Mouse (Mus musculus): ENCODE measurements around the gene Ubl3. TPM values are rescaled to one million over a fixed set of nuclear protein-coding genes. Genes with fewer than 3 reads are reported as not detected.

Ubl3 gene
- total RNA-seq (2014; fragmentation: Nextera tagmentation) (31.0 and 34.4 TPM in 2 replicates), total RNA-seq (2017) (36.4 and 38.7 TPM in 2 replicates), polyA plus RNA-seq (2012) (20.9 and 23.5 TPM in 2 replicates)

DNA sequence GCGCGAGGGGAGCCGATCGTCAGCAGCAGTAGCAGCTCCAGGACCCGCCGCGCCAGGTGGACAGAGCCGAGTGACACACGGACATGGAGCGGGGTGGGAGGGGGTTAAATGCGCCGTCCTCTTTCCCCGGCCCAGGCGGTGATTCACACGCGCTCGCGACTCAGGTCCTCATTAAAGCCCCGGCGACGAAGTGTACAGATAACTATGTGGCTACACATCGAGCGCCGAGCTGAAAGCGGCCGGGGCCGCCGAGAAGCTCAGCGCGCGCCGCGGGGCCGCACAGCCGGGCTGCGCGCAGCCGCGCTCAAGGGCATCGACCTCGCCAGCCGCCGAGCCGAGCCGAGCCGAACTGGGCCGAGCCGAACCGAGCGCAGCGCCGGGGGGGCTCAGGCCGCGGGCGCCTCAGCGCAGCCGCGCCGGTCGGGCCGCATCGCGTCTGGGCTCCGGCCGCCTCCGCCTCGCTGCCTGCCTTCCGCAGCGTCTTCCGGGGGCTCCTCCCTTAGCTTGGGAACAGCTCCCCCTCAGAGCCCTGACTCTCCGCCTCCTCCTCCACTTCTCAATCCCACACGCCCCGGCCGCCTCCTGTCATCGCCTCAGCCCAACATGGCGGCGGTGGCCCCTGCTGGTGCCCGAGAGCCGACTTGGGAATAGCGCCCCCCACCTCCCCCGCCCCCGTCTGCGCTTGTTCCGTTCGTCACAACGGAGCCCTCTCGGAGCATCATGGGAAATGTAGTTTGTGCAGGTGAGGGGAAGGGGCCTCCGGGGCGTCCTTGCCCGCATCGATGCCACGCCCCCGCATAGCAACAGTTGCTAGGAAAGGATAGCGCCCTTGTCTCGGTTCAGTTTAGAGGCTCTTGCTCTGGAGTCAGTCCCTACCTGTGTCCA lies at the start of gene Ubl3:
Ubl3 (minus strand) TSS at position 603 of the 885 bp plus-strand sequence.
- peak; percentile 78 for ATAC-seq (ENCODE audit: extremely low read depth, insufficient number of reproducible peaks, low FRiP score, poor library complexity, severe bottlenecking)
- peak within 1 kb of the TSS; percentile 83 for H3K4me3 ChIP-seq (ENCODE audit: low read depth, low read length)
- H3K4me1 ChIP-seq (ENCODE audit: insufficient read depth, low read depth, low read length), result peaks cover 44% of the 10 kb centered on the region
- H3K9me3 ChIP-seq (replicated peaks), result no peaks in the 10 kb centered on the region
- no peaks in the 10 kb centered on the region for H3K36me3 ChIP-seq (replicated peaks)
- TF ChIP-seq CTCF (IDR thresholded peaks at IDR 0.05; ENCODE audit: low read depth, low read length), result no peak
- no peak for TF ChIP-seq GATA1 (IDR thresholded peaks at IDR 0.05; ENCODE audit: borderline replicate concordance, low read length)
- TF ChIP-seq TAL1 (conservative IDR thresholded peaks at IDR 0.05; ENCODE audit: low read depth, low read length), result no peak
- DNase-seq (ENCODE audit: low spot score), result peak; percentile 91
- no peaks in the 10 kb centered on the region for H3K27me3 ChIP-seq (ENCODE audit: insufficient read depth, low read length)

DNA sequence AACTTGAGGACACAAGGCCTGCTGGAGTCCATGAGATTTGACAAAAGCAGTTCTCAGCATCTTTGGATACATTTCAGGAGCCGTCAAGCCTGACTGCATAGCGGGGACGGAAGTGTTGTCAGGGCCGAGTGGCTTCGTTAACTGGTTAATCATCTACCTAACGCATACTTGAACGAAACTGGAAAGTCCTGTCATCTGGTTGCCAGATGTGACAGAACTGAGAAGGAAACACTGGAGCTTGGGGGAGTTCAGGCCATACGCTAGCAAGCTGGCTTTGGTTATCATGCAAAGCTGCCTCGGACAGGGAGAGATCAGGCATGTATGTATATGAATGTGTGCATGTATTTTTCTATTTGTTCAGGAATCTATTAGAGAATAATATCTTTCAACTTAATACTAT lies 45.8 kb upstream of the Ubl3 start:
- H3K36me3 ChIP-seq (replicated peaks), result no peaks in the 10 kb centered on the region
- ATAC-seq (ENCODE audit: extremely low read depth, insufficient number of reproducible peaks, low FRiP score, poor library complexity, severe bottlenecking) (no peak), DNase-seq (ENCODE audit: low spot score) (no peak)
- TF ChIP-seq TAL1 (conservative IDR thresholded peaks at IDR 0.05; ENCODE audit: low read depth, low read length), result no peak
- H3K9me3 ChIP-seq (replicated peaks), result peaks cover 17% of the 10 kb centered on the region
- no peaks in the 10 kb centered on the region for H3K4me1 ChIP-seq (ENCODE audit: insufficient read depth, low read depth, low read length)
- H3K27me3 ChIP-seq (ENCODE audit: insufficient read depth, low read length), result no peaks in the 10 kb centered on the region
- no peak overlapping the region for H3K4me3 ChIP-seq (ENCODE audit: low read depth, low read length)

DNA sequence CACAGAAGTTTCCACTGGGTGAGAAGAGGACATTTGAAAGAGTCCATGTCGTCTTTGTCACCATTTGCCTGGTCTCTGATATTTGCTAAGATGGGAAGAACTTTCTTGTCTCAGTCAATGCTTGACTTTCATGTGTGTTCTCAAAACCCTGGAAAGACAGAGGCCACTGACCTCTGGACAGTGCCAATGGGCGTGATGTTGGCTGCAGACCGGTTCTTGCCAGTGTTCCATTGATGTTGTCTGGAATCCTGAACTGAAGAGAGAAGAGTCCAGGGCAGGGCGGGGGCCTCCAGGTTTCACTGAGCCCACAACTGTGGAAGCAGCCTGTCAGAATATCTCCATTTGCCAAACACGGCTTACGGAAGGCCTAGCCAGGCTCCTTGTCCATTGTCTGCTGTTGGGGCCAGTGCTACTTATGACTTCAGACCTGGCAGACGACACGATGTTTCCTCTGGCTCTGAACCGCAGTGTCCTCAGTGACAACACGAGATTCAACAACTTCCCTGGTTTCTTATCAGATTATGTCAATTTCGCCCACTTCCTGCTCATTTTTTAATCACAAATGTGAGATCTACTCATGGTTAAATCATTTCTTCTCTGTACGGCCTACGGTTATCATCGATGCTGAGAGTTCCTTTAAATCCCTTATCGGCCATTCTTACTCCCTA lies 43.6 kb upstream of the Ubl3 start:
- Histone ChIP-seq H3K27me3 (ENCODE audit: insufficient read depth, low read length) (no peaks in the 10 kb centered on the region), H3K4me1 (ENCODE audit: insufficient read depth, low read depth, low read length) (no peaks in the 10 kb centered on the region), H3K4me3 (ENCODE audit: low read depth, low read length) (no peak overlapping the region), H3K9me3 (replicated peaks) (peaks cover 21% of the 10 kb centered on the region), H3K36me3 (replicated peaks) (no peaks in the 10 kb centered on the region)
- ATAC-seq (ENCODE audit: extremely low read depth, insufficient number of reproducible peaks, low FRiP score, poor library complexity, severe bottlenecking) (no peak), DNase-seq (ENCODE audit: low spot score) (no peak)
- TF ChIP-seq GATA2 (IDR thresholded peaks at IDR 0.05; ENCODE audit: borderline replicate concordance, low read depth, low read length) (no peak), TAL1 (conservative IDR thresholded peaks at IDR 0.05; ENCODE audit: low read depth, low read length) (no peak), POLR2AphosphoS5 (IDR thresholded peaks at IDR 0.05; ENCODE audit: insufficient replicate concordance, low read depth, low read length) (no peak), CTCF (IDR thresholded peaks at IDR 0.05; ENCODE audit: low read depth, low read length) (no peak), GATA1 (IDR thresholded peaks at IDR 0.05; ENCODE audit: borderline replicate concordance, low read length) (no peak)

DNA sequence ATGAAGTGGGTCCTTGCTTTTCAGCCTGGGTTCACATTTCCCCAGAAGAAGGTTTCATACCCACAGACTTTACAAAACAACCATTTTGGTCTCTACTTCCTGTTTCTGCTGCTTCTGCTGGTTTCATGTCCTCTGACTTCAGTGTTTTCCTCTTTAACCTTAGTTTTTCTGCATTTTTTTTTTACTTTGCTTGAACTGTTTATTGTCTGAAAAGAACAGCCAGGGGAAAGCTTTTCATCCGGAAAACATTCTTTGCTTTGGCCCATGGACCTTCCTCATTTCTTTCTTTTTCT lies 42.8 kb upstream of the Ubl3 start:
- Histone ChIP-seq H3K36me3 (replicated peaks) (no peaks in the 10 kb centered on the region), H3K4me3 (ENCODE audit: low read depth, low read length) (no peak overlapping the region), H3K27me3 (ENCODE audit: insufficient read depth, low read length) (no peaks in the 10 kb centered on the region), H3K4me1 (ENCODE audit: insufficient read depth, low read depth, low read length) (no peaks in the 10 kb centered on the region), H3K9me3 (replicated peaks) (peaks cover 27% of the 10 kb centered on the region)
- DNase-seq (ENCODE audit: low spot score) (no peak), ATAC-seq (ENCODE audit: extremely low read depth, insufficient number of reproducible peaks, low FRiP score, poor library complexity, severe bottlenecking) (no peak)
- TF ChIP-seq CTCF (IDR thresholded peaks at IDR 0.05; ENCODE audit: low read depth, low read length), result no peak
- no peak for TF ChIP-seq GATA1 (IDR thresholded peaks at IDR 0.05; ENCODE audit: borderline replicate concordance, low read length)
- no peak for TF ChIP-seq POLR2AphosphoS5 (IDR thresholded peaks at IDR 0.05; ENCODE audit: insufficient replicate concordance, low read depth, low read length)
- TF ChIP-seq GATA2 (IDR thresholded peaks at IDR 0.05; ENCODE audit: borderline replicate concordance, low read depth, low read length), result no peak
- TF ChIP-seq TAL1 (conservative IDR thresholded peaks at IDR 0.05; ENCODE audit: low read depth, low read length), result no peak

DNA sequence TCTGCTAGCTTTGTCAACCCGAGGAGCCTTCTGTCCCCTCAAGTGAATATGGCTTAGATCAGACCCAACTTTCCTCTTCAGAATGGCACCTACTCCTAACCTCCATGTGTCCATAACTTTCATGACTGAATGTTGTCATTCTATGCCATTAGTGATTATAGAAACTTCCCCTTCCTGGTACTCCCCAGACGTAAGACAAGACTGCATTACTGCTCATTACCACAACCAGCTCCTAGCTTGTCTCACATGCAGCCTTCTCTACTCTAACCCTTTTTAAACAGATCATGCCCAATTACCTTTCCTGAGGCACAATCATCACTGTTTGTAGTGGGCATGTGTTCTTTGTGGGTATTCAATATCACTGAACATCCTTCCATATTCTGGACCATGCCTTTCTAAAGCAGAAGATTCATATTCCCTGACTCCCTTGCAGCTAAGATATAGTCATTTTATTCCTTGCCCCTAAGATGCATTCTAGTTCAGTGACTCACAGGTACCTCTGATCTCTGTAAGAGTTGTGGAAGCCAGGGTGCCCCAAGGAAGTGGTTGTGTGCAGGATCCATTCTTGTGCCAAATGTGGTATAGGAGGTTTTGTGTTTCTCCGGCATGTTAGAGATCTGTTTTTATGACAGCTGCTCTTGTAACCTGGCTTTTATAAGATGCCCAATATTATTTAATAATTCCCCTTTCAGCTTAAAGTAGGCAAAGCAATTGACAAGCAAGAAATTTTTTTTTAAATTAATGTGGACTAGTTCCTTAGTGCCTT lies 42.3 kb upstream of the Ubl3 start:
- Histone ChIP-seq H3K27me3 (ENCODE audit: insufficient read depth, low read length) (no peaks in the 10 kb centered on the region), H3K36me3 (replicated peaks) (no peaks in the 10 kb centered on the region), H3K4me1 (ENCODE audit: insufficient read depth, low read depth, low read length) (no peaks in the 10 kb centered on the region), H3K4me3 (ENCODE audit: low read depth, low read length) (no peak overlapping the region), H3K9me3 (replicated peaks) (peaks cover 27% of the 10 kb centered on the region)
- ATAC-seq (ENCODE audit: extremely low read depth, insufficient number of reproducible peaks, low FRiP score, poor library complexity, severe bottlenecking), result no peak
- DNase-seq (ENCODE audit: low spot score), result no peak
- TF ChIP-seq GATA1 (IDR thresholded peaks at IDR 0.05; ENCODE audit: borderline replicate concordance, low read length) (no peak), POLR2AphosphoS5 (IDR thresholded peaks at IDR 0.05; ENCODE audit: insufficient replicate concordance, low read depth, low read length) (no peak), CTCF (IDR thresholded peaks at IDR 0.05; ENCODE audit: low read depth, low read length) (no peak), GATA2 (IDR thresholded peaks at IDR 0.05; ENCODE audit: borderline replicate concordance, low read depth, low read length) (no peak), TAL1 (conservative IDR thresholded peaks at IDR 0.05; ENCODE audit: low read depth, low read length) (no peak)

DNA sequence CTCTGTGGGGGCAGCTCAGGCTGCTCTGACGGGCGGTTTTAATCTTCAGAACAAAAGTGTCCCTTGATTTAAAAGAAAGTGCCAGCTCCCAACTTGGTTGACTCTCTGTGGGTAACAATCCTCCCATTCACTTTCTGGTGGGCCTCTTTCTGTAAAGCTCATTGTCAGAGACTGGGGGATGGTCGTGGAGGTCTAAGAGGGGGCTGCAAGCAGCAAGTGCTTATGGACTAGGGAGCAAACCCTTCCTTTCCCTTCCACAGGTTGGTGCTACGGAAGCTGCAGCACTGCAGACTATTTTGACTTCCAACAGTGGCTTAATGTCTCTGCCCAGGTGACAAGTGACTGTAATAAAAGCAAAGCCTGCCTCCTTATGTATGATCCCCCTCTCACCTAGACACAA lies 41.0 kb upstream of the Ubl3 start:
- no peak for ATAC-seq (ENCODE audit: extremely low read depth, insufficient number of reproducible peaks, low FRiP score, poor library complexity, severe bottlenecking)
- H3K36me3 ChIP-seq (replicated peaks), result no peaks in the 10 kb centered on the region
- TF ChIP-seq CTCF (IDR thresholded peaks at IDR 0.05; ENCODE audit: low read depth, low read length) (no peak), GATA1 (IDR thresholded peaks at IDR 0.05; ENCODE audit: borderline replicate concordance, low read length) (no peak), GATA2 (IDR thresholded peaks at IDR 0.05; ENCODE audit: borderline replicate concordance, low read depth, low read length) (no peak), TAL1 (conservative IDR thresholded peaks at IDR 0.05; ENCODE audit: low read depth, low read length) (no peak), POLR2AphosphoS5 (IDR thresholded peaks at IDR 0.05; ENCODE audit: insufficient replicate concordance, low read depth, low read length) (no peak)
- H3K9me3 ChIP-seq (replicated peaks), result peaks cover 31% of the 10 kb centered on the region
- no peaks in the 10 kb centered on the region for H3K4me1 ChIP-seq (ENCODE audit: insufficient read depth, low read depth, low read length)
- H3K27me3 ChIP-seq (ENCODE audit: insufficient read depth, low read length), result no peaks in the 10 kb centered on the region
- H3K4me3 ChIP-seq (ENCODE audit: low read depth, low read length), result no peak overlapping the region
- DNase-seq (ENCODE audit: low spot score), result no peak
